Mouse (Mus musculus) adipocyte (in vitro differentiated cells): ENCODE data around the gene Cox20.
"Not testable (repeated sequence)": the region's sequence is repeated elsewhere in the genome, so short reads cannot be mapped to it uniquely, and the experiment has no call there.

ENCODE experiments used
- DNase-seq: peaks from one replicate; pipeline ENCODE4 v3.0.0-alpha.2; 2016; ENCODE audit warnings: low spot score

The Cox20 gene

DNA sequence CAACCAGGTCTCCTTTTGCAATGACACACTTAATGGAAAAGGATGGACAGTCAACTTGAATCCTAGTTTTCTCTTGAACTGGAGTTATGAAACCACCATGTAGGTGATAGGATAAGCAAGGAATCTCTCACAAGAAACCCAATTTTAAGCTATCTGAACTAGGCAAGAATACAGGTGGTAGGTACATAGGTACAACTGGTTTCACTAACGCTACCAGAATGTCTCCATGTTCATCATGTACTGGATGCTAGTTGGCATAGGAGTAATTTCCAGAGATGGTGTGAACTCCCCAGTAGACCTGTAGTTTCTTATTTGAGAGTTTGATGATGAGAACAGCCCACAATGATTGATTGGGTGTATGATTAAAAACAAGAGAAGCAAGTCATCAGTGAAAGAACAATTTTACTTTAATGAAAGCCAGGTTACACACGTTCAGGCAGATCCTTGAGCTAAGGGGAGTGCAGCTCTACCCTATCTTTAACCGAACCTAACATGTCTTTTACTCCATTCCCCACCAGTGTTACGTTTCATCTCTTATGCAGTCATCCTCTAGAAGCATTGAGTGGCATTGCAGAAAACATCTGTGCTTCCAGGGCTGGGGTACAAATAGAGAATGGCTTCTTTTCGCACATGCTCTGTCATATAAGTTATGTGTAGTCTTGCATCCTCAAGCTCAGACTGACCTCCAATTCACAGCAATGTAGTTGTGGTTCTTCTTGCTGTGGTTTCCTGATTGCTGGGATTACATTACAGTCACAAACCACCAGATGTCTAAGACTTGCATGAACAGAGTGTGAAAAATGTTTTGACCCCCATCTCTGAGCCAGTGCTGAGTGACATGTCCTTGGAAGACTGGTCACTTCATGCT, 2.0 kb downstream of the Cox20 start:
- DNase-seq: peak; percentile 54

DNA sequence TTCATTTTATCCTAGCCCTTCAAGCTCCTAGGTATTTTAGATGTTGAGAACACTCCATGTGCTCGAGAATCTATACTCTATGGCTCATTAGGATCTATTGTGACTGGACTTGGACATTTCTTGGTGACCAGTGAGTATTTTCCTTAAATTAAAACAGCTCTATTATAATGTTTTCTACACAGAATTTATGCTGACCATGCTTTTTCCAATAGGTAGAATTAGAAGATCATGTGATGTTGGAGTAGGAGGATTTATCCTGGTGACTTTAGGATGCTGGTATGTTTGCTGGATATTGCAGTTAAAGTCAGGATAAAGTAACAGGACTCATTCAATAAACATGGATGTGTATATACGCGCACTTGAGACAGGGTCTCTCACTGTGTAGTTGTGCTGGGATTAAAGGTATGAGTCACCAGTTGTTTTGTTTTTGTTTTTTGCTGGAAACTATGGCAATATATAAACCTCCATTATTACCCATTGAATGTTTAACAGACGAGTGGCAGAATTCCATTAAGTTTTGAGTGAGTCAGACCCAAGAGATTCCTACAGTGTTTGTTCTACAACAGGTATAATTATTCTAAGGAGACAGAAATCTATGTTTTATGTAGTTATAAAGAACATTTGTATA, 2.9 kb downstream of the Cox20 start:
- no peak for DNase-seq

DNA sequence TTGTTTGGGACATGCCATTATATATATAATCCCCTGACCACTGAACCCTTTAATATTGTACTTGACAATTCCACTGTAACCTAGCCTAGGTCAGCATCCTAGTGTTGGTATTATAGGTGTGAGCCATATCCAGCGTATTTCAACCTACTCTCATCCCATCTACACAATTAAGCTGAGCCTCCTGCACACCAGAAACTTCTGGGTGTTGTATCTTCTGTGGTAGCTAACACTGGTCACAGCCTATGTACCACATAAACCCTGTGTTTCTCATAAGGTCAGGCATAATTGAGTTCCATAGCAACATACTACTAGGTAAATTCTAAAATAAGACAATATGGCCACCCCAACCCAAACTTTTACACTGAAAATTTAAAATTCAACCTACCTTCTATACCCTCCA, 4.3 kb downstream of the Cox20 start:
- DNase-seq: no peak

DNA sequence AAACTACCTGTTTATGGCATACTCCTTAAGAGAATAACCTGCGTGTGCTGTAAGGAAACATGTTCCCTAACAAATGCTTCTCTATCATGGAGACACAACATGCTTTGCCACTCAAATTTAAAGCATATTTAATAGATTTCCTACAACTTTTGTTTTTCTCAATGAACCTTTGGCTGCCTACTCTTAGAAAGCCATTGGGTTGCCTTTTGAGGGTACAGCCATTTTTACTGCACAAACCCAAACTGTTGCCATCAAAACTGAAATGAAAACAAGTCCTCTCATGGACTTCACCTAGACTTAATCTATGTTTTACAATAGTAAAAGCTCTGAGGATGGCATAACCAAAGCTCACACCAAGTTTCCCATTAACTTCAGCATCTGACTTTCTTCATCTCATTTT, 5.6 kb downstream of the Cox20 start:
- DNase-seq: no peak

DNA sequence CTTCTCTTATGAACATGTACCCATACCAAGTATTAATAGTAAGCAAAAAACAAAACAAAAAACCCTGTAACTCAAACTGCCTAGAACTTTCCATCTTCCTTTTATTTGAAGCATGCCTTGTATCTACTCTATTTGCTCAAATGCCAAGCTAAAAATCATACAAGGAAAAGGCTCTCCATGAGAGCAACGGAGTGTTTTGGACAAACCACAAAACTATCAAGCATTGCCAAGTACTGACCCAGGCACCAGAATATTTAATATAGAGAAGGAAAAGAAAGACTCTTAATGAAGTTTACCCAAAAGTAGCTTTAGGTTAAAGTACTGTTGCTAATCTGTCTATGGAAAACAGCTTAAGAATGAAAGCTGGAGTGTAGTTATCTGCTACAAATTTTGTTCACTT, 7.4 kb downstream of the Cox20 start:
- DNase-seq: no peak

DNA sequence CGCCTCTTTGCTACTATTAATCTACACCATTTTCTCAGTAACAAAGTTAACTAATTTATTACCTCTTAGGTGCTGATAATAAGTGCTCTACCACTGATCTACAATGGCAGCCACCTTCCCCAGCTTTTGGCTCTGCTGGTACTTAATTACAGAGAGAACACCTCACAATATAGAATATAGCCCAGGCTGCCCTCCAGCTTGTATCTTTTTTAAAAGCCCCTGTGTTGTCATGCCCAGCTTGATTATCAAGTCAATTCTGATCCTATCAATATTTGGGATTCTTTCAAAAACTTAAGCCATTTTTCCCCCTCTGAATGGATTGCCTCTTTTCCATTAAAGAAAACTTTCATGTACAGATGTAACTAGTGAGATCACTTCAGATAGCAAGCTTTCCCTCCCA, 8.0 kb downstream of the Cox20 start:
- no peak for DNase-seq

DNA sequence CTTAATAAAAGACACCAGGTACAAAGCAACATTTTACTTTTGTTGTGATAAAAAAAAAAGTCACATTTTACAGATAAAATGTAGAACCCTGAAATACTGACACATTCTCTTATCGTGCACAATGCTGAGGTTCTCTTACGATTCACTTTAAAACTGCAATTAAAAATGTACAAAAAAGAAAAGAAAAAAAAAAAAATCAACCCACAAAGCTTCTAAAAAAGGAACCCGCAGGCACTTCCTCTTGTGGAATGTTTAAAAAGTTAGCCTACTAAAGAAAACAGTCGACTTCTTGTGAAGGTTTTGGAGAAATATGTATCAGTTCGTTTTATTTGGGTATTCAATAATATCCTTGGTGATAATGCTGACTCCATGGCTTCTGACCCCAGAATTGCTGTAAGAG, 10.1 kb downstream of the Cox20 start:
- DNase-seq: no peak

DNA sequence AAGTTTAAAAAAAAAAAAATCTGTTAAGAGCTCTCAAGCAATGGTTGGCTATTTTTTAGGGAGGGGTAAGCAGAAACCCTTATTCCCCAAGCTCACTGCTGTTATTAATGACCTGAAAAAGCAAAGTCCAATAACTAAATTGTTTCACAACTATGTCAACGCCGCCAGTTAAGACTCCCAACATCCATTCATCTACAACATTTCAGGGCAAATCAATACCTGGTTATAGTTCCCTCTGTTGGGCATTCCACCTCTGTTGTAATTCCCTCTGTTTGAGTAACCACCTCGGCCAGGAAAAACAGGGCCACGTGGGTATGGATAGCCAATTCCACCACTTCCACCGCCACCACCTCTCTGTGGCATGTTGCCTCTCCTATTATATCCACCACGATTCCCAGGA, 11.0 kb downstream of the Cox20 start:
- DNase-seq: no peak

DNA sequence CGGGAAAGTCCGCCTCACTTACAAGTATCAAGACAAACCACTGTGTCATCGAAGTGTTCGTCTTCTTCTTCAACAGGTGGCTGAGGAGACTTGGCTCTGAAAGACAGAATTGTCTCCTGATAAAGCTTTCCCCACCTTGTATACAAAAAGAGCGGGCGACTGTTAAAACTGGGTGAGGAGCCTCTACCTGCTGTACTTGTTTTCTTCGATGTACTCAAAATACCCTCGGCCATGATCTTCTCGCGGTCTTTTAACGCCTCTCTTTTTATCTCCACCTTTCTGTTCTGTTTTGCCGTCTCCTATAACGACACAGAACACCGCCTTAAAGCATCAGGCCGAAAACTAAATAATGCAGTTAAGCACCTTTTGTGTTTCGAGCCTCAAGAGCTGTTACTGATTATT, 16.9 kb downstream of the Cox20 start:
- DNase-seq: peak; percentile 44

DNA sequence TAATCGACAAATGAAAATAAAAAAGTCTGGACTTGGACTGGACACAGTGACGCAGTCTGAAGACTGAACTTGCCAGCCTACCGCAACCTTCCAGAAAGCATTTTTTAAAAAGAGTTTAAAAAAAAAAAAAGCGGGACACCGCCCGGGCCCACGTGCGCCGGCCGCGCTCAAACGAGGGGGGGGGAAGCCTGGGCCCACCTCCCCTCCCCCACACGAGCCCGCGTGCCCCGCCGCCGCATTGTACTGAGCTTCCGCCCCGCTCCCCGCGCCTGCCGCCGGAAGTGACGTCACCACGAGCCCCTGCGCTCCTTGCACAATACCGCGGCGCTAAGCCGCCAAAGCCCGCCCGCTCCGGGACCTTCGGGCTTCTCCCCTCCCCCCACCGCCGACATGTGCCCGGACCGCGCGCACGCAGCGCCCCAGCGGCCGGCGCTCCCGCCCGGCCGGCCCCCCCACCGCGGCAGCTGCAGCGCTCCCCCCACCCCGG, 17.4 kb downstream of the Cox20 start:
- peak; percentile 91 for DNase-seq

DNA sequence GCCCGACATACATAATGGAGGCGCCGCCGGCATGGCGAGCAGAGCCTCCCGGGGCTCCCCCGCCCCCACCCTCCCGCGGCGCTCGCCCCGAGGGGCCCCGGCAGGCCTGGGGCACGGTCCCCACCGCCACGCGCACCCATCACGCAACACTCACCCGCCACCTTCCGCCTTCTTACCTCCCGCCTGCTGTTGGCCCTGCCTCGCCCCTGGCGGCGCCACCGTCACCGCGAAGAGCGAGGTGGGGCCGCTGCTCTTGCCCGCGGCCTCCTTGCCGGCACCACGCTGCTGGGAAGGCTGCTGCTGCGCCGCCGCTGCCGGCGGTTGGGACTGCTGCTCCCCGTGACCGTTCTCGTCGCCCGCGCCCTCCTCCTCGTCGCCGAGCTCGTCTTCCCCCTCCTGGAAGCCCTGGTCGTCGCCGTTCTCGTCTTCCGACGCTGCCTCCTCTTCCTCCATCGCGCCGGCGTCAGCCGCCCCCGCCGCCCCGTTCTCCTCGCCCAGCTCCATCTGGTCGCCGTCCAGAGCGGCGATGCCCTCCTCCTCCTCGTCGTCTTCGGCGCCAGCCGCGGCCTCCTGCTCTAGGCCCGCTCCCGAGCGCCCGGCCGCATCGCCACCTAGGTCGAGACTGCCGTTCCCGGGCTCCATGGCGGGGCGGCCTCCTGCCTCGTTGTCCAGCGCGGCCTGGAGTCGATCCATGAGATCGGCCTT, 18.0 kb downstream of the Cox20 start:
- DNase-seq: no peak

DNA sequence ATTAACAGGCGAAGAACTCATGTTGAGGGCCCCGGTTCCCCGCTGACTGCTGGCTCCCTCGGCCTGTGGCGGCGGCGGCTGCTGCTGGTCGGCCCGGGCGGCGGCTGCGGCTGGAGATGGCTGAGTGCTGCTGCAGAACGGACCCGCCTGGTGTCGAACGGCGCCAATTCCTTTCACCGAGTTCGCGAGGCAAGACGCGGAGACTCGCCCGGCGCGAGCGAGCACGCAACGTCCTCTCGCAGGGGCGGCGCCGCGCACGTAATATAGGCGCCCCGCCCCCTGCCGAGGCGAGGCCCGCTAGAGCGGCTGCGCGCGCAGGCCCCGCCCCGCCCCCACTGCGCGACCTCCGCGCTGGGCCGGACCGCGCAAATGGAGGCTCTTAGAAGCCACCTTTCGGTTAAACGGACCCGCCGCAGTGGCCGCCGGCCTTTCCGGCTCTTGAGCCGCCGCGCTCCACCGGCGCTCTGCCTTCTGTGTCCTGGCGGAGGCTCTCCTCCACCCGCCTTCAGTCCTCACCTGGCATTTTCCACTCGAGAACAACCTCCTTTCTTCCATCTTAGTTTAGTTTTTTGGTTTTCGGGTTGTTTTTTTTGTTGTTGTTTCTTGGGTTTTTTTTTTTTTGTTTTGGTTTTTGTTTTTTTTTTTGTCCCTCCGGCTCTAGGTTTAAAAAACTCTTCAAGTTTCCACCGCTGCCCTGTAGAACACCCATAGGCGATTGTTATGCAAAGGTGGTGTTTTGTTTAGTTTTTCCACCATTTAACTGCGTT, 18.8 kb downstream of the Cox20 start, which contains the start of gene Hnrnpu:
Hnrnpu (minus strand) TSS at position 247 of the 767 bp plus-strand sequence.
- DNase-seq: peak; percentile 95

DNA sequence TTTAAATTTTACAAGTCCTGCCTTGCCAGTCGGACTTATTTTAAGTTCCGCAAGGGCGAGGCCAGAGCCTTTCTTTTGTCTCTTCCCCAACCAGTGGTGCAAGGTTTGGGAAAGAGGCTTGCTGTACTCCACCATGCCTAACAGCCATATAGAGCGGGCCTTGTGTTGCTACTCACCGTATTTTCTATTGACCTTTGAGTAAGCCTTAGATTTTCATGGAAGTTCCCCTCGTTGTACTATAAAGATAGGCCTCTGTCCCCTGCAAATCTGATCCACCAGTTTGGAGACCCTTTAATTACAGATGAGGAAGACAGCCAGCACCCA, 19.4 kb downstream of the Cox20 start:
- peak; percentile 62 for DNase-seq

DNA sequence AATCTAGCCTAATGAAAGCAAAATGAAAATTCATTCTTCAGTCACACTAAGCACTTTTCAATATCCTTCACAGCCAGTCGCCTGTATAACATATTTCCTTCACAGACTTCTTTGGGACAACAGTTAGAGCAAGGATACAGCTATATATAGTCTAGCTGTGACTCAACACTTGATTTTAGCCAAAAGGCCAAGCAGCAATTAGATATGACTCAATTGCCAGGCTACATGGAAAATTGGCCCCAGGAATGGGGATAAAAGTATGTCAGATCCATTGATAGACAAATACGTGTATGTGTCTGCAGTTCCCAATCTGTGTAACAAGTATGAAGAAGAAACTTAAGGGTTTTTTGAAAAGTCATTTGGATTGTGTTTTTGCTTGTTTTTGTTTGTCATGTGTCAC, 21.3 kb downstream of the Cox20 start:
- DNase-seq: peak; percentile 50

DNA sequence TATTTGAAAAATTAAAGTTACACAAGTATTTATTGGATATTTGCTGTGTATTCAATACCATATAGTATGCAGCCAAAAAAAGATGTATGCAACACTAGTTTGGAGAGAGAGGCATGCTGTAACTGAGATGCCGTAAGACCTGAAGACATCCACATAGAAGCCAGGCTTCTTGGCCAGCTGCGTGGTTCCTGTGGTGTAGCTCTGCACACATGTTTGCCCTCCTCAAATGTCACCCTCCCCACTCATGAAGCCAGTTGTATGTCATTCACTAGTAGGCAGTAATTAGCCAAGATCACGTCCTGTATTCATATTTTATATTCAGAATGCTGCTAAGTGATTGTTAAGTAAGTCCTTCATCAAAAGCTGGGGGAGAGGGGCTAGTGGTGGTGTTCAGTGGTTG, 22.5 kb downstream of the Cox20 start:
- no peak for DNase-seq

DNA sequence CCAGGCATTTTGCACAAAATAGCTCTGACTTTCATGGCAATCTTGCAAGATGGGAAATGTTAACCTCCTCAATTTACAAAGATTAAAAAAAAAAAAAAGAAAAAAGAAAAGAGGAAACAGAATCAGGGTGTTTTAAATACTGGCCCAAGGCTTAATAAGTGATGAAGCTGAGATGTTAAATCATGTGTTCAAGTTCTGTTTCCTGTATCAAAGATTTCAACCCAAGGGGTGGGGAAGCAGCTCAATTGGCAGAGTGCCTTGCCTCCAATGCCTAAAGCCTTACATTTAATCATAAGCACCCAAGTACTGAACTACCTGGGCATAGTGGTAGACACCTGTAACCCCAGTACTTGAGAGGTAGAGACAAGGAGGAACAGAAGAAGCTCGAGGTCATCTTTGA, 23.1 kb downstream of the Cox20 start:
- DNase-seq: no peak

DNA sequence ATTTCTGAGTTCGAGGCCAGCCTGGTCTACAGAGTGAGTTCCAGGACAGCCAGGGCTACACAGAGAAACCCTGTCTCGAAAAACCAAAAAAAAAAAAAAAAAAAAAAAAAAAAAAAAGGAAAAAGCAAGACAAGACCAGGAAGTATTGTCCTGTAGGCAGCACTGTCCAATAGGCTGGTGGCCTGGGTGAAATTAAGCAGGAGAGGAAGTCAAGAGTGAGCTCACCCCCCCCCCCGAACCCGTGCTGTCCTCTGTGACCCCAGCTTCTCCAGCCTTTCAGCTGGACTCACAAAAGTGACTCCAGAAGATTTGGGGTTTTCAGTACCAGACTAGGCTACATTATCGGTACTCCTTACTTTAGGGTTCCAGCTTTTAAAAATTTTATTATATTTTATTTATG, 23.7 kb downstream of the Cox20 start:
- DNase-seq: no peak

DNA sequence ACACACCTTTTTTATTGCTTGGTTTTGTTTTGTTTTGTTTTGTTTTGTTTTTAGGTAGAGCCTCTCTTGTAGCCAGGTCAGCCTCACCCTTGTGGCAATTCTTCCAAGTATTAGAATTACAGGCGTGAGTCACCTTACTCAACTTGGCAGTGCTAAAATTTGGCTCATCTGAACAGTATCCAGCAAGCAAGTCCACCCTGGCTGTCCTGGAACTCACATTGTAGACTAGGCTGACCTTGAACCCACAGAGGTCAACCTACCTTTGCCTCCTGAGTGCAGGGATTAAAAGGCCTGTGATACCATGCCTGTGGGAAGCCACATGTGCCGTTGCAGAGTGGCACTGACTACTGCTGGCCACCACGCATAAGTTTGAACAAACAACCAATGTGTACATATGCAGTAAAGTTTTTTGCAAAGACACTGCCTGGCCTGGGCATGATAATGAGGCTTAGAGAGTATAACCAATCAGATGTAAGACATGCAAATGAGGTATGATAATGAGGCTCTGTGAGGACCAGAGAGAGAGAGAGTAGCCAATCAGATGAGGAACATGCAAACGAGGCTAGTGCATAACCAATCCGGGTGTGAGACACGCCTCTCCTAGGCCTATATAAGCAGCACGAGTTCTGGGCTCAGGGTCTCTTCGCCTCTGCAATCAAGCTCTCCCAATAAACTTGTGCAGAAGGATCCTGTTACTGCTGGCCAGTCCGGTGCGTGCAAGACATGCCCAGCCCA, 25.3 kb downstream of the Cox20 start:
- not testable (repeated sequence) for DNase-seq

DNA sequence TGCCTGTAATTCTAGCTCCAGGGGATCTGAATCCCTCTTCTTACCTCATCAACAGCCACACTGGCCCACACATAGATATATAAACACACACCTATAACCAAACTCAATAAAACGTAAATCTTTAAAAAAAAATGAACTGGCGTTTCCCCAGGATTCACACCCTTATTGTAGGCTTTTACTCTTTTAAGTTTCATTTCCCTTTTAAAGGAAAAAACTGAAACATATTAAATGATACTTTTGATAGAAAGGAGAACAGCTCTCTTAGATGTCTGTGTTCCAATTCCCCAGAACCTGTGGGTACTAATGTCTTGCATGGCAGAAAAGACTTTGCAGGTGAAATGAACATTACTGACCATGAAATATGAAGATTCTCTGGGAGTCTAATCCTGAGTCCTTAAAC, 31.9 kb downstream of the Cox20 start:
- DNase-seq: no peak

DNA sequence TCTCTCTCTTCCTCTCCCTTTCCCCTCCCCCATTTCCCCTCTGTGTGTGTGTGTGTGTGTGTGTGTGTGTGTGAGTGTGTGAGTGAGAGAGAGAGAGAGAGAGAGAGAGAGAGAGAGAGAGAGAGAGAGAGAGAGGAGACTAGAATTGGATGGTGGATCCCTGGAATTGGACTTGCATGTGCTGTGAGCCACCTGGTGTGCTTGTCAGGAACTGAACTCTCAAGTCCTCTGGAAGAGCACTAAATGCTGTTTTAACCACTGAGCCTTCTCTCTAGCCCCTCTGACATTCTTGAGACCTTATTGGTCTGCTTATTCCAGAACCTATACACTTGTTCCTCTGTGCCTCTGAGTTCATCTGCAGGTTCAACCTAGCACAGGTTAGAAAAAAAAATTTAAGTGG, 32.7 kb downstream of the Cox20 start:
- no peak for DNase-seq

DNA sequence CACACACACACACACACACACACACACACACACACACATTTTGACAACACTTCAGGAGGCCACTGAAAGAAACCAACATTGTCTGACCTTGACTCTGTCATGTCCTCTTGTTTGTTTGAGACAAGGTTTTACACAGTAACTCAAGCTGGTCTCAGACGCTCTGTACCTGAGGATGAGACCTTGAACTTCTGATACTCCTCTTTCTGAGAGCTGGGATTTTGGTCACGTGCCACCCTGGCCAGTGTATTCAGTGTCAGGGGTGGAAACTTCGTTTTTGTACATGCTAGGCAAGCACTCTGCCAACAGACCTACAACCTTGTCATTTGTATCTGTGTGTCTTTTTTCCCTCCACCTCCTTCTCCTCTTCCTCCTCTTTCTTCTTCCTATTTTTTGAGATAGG, 35.6 kb downstream of the Cox20 start:
- no peak for DNase-seq
